Mouse (Mus musculus) heart, postnatal 0 days (tissue): ENCODE data around the gene Xpnpep3.

ENCODE experiments used
- CTCF ChIP-seq: IDR thresholded peaks from 2 replicates; pipeline ENCODE4 v1.5.1; 2016; ENCODE audit warnings: antibody characterized with exemption, control low read depth, low read depth
- EP300 ChIP-seq: IDR thresholded peaks from 2 replicates; pipeline ENCODE4 v1.6.1; 2016; ENCODE audit warnings: antibody characterized with exemption, low read depth

- TF ChIP-seq EP300 (no peak), CTCF (no peak)
These were observed 40.5 kb upstream of the Xpnpep3 start for GRCm38 (mm10) chr15:81359421-81359820.
